Mouse (Mus musculus): ENCODE results near the gene Akr1c21.
"Not testable (repeated sequence)": the region's sequence is repeated elsewhere in the genome, so short reads cannot be mapped to it uniquely, and the experiment has no call there.

DNA sequence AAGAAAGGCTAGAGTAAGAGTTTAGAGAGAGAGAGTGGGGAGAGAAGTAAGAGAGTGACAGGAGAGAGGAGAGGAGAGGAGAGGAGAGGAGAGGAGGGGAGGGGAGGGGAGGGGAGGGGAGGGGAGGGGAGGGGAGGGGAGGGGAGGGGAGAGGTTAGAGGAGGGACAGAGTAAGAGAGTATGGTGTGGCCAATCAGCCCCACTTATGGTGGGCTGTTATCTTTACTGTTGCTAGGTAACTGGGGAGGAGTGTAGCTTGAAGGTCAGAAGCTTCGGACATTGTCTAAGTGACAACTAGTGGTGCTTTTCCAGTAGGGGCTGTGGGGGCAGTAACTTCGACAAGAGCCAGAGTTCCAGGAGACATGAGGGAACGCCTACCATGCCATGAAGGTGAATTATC lies 29.6 kb downstream of the Akr1c21 start:
- TF ChIP-seq POLR2A (IDR thresholded peaks at IDR 0.05; ENCODE audit: low read depth, low read length); CTCF (conservative IDR thresholded peaks at IDR 0.05; ENCODE audit: insufficient read depth, insufficient read length, low read depth, low read length): not testable (repeated sequence)

Measured in kidney, adult 2 months (tissue).